Mouse (Mus musculus): Measurements from ENCODE around the gene Ptprg.
A peak's percentile ranks its signal among the peaks of the same experiment; 100 is the strongest.

Ptprg gene

GRCm38 (mm10) chr14:11553273-11553665, at the start of gene Ptprg:
Gene Ptprg, plus strand, starts transcription at chr14:11553532.
- peak; percentile 90 to 93 for DNase-seq

- no peak for DNase-seq
Measured at GRCm38 (mm10) chr14:11503803-11504365, 49.4 kb upstream of the Ptprg start.

- DNase-seq, result no peak
Measured at GRCm38 (mm10) chr14:11510173-11510572, 43.2 kb upstream of the Ptprg start.

GRCm38 (mm10) chr14:11519171-11519570, 34.2 kb upstream of the Ptprg start:
- DNase-seq, result no peak

GRCm38 (mm10) chr14:11523052-11523451, 30.3 kb upstream of the Ptprg start:
- no peak for DNase-seq

- DNase-seq, result no peak
Measured at GRCm38 (mm10) chr14:11529591-11529990, 23.7 kb upstream of the Ptprg start.

- no peak for DNase-seq
Measured at GRCm38 (mm10) chr14:11534456-11534855, 18.9 kb upstream of the Ptprg start.

GRCm38 (mm10) chr14:11536121-11536520, 17.2 kb upstream of the Ptprg start:
- DNase-seq, result no peak

GRCm38 (mm10) chr14:11551892-11552291, 1.4 kb upstream of the Ptprg start:
- DNase-seq, result no peak

- DNase-seq, result peak; percentile 61
Measured at GRCm38 (mm10) chr14:11552521-11553272, 635 bp upstream of the Ptprg start.

- DNase-seq, result peak in 1 of 2 experiments; percentile 79
Measured at GRCm38 (mm10) chr14:11553679-11554305, 460 bp downstream of the Ptprg start.

- peak; percentile 76 for DNase-seq
Measured at GRCm38 (mm10) chr14:11554306-11555041, 1.1 kb downstream of the Ptprg start.

GRCm38 (mm10) chr14:11555061-11555501, 1.7 kb downstream of the Ptprg start:
- DNase-seq, result peak; percentile 57 to 63

GRCm38 (mm10) chr14:11555521-11556355, 2.4 kb downstream of the Ptprg start:
- peak; percentile 61 to 69 for DNase-seq

GRCm38 (mm10) chr14:11556356-11557130, 3.2 kb downstream of the Ptprg start:
- DNase-seq, result peak; percentile 88 to 89

- DNase-seq, result no peak
Measured at GRCm38 (mm10) chr14:11558496-11558895, 5.2 kb downstream of the Ptprg start.

GRCm38 (mm10) chr14:11560641-11561232, 7.4 kb downstream of the Ptprg start:
- no peak for DNase-seq

- DNase-seq, result no peak
Measured at GRCm38 (mm10) chr14:11561397-11561796, 8.1 kb downstream of the Ptprg start.

- no peak for DNase-seq
Measured at GRCm38 (mm10) chr14:11562870-11563269, 9.5 kb downstream of the Ptprg start.

GRCm38 (mm10) chr14:11563656-11564055, 10.3 kb downstream of the Ptprg start:
- DNase-seq, result no peak

GRCm38 (mm10) chr14:11564456-11564855, 11.1 kb downstream of the Ptprg start:
- no peak for DNase-seq
